Mouse (Mus musculus): ENCODE measurements around the gene Stk39. TPM values are rescaled to one million over a fixed set of nuclear protein-coding genes. Genes with fewer than 3 reads are reported as not detected.
"Not testable (repeated sequence)": the region's sequence is repeated elsewhere in the genome, so short reads cannot be mapped to it uniquely, and the experiment has no call there.

Gene Stk39
- polyA plus RNA-seq, 1 experiment from 2014 or later = 25.1 TPM

DNA sequence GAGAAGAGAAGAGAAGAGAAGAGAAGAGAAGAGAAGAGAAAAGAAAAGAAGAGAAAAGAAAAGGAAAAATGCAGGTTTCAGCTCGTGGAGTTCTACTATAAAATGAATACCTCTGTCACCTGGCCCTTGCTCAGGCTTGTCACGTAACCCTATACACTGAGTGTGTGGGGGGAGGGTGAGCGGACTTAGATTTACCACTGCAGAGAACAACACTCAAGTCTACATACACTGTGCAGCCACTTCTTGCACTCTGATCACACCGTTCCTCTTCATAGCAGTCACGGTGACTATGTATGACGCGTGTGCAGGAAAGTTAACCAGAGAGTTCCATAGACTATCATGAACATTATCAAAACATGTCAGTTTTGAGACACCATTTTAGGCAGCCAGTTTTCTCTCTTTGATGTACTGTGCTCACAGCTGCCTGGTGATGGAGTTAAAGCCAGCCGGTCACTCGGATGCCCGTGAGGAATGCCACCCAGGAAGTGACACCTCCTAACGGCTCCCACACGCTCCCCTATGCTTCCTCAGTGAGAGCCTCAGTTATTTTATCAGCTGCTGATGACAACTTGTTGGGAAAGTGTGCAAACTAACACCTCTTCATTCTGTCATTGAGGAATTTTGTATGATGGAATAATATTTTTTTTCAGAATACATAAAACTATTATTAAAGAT is 228.1 kb downstream of the Stk39 start:
- peaks cover 3% of the 10 kb centered on the region for H3K4me1 ChIP-seq (ENCODE audit: control insufficient read depth, insufficient read depth, low read depth, low read length)
- no peak overlapping the region for H3K9ac ChIP-seq (ENCODE audit: low read depth, low read length)
- no peak overlapping the region for H3K4me3 ChIP-seq (ENCODE audit: low read length)
- no peaks in the 10 kb centered on the region for H3K9me3 ChIP-seq (ENCODE audit: control insufficient read depth, low read length)
- H3K27me3 ChIP-seq (replicated peaks; ENCODE audit: control insufficient read depth, insufficient read depth, low read length) = no peaks in the 10 kb centered on the region
- H3K36me3 ChIP-seq (ENCODE audit: control insufficient read depth, insufficient read depth, low read length) = no peaks in the 10 kb centered on the region
- no peak for ATAC-seq
- H3K4me2 ChIP-seq (ENCODE audit: low read length) = no peak overlapping the region
- 80% methylated on average over 12 of the region's 12 CpGs for WGBS
- no peak overlapping the region for H3K27ac ChIP-seq (ENCODE audit: low read depth, low read length)

DNA sequence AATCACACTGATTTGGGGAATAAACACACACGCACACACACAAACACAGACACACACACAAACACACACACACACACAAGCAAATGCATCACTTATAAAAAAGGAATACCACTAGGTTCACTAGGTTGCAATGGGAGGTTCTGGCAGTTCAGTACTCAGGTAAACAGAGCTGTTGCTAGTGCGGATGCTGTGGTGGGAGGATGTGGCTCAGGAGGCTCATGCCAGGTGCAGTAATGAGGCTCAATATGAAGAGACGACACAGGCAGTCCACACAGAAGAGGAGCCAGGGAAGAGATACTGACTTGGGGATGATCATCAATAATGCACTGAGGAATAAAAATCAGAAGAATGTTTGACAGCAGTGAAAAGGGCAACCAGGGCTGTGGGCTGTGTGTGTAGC is 228.8 kb downstream of the Stk39 start:
- 79% methylated on average over 3 of the region's 3 CpGs for WGBS
- Histone ChIP-seq H3K4me1 (ENCODE audit: control insufficient read depth, insufficient read depth, low read depth, low read length) (peaks cover 3% of the 10 kb centered on the region), H3K9me3 (ENCODE audit: control insufficient read depth, low read length) (no peaks in the 10 kb centered on the region), H3K4me3 (ENCODE audit: low read length) (no peak overlapping the region), H3K36me3 (ENCODE audit: control insufficient read depth, insufficient read depth, low read length) (no peaks in the 10 kb centered on the region), H3K9ac (ENCODE audit: low read depth, low read length) (no peak overlapping the region), H3K4me2 (ENCODE audit: low read length) (no peak overlapping the region), H3K27ac (ENCODE audit: low read depth, low read length) (no peak overlapping the region), H3K27me3 (replicated peaks; ENCODE audit: control insufficient read depth, insufficient read depth, low read length) (no peaks in the 10 kb centered on the region)
- no peak for ATAC-seq

- 91% methylated on average over 3 of the region's 3 CpGs for WGBS
- no peak overlapping the region for H3K4me2 ChIP-seq (ENCODE audit: low read length)
- peaks cover 3% of the 10 kb centered on the region for H3K4me1 ChIP-seq (ENCODE audit: control insufficient read depth, insufficient read depth, low read depth, low read length)
- no peak overlapping the region for H3K4me3 ChIP-seq (ENCODE audit: low read length)
- H3K36me3 ChIP-seq (ENCODE audit: control insufficient read depth, insufficient read depth, low read length) = no peaks in the 10 kb centered on the region
- no peak overlapping the region for H3K9ac ChIP-seq (ENCODE audit: low read depth, low read length)
- H3K9me3 ChIP-seq (ENCODE audit: control insufficient read depth, low read length) = no peaks in the 10 kb centered on the region
- H3K27me3 ChIP-seq (replicated peaks; ENCODE audit: control insufficient read depth, insufficient read depth, low read length) = no peaks in the 10 kb centered on the region
- no peak overlapping the region for H3K27ac ChIP-seq (ENCODE audit: low read depth, low read length)
- no peak for ATAC-seq
These were observed 230.0 kb downstream of the Stk39 start for GRCm38 (mm10) chr2:68242069-68242468.

DNA sequence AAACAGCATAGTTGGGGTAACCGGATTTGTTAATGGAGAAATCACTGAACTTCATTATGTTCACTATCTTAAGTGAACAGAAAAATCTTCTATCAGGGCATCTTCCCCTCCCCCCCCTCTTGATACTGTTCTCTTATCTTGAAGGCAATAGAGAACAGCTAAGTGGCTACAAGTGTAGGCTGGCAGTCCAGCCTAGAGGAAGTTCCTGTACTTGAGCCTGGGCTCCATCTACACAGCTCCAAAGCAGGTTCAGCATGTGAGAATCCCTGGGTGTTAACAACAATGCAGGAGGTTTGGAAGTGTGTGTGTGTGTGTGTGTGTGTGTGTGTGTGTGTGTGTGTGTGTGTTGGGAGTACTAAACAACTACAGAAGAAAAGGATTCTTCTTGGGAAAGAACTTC is 230.4 kb downstream of the Stk39 start:
- H3K9ac ChIP-seq (ENCODE audit: low read depth, low read length) = no peak overlapping the region
- H3K4me2 ChIP-seq (ENCODE audit: low read length) = no peak overlapping the region
- H3K27ac ChIP-seq (ENCODE audit: low read depth, low read length) = no peak overlapping the region
- H3K4me3 ChIP-seq (ENCODE audit: low read length) = no peak overlapping the region
- H3K36me3 ChIP-seq (ENCODE audit: control insufficient read depth, insufficient read depth, low read length) = no peaks in the 10 kb centered on the region
- no peaks in the 10 kb centered on the region for H3K9me3 ChIP-seq (ENCODE audit: control insufficient read depth, low read length)
- H3K27me3 ChIP-seq (replicated peaks; ENCODE audit: control insufficient read depth, insufficient read depth, low read length) = no peaks in the 10 kb centered on the region
- no peak for ATAC-seq
- H3K4me1 ChIP-seq (ENCODE audit: control insufficient read depth, insufficient read depth, low read depth, low read length) = peaks cover 3% of the 10 kb centered on the region
- 100% methylated on average over 1 of the region's 1 CpGs for WGBS

DNA sequence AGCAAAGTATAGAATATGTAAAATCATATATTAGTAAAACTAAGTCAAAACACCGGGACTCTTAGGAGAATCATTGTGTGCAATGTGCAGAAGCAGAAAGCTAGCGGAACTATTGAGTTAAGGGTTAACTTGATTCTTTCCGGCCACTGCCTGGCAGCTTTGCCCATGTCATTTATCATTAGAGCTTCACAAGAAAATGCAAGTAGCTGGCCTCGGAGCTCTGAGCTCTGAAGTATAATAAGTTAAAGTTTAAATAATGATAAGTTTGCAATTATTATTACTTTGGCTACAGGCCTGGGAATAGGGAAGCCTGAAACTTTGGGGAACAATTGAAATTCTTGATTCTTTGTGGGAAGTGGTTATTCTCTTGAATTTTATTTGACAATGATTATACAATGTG is 232.7 kb downstream of the Stk39 start:
- not testable (repeated sequence) for H3K27ac ChIP-seq (ENCODE audit: low read depth, low read length); H3K9me3 ChIP-seq (ENCODE audit: control insufficient read depth, low read length); H3K36me3 ChIP-seq (ENCODE audit: control insufficient read depth, insufficient read depth, low read length); H3K4me1 ChIP-seq (ENCODE audit: control insufficient read depth, insufficient read depth, low read depth, low read length); H3K4me2 ChIP-seq (ENCODE audit: low read length); H3K27me3 ChIP-seq (replicated peaks; ENCODE audit: control insufficient read depth, insufficient read depth, low read length); ATAC-seq; H3K9ac ChIP-seq (ENCODE audit: low read depth, low read length); H3K4me3 ChIP-seq (ENCODE audit: low read length)
- 33% methylated on average over 4 of the region's 4 CpGs for WGBS

GRCm38 (mm10) chr2:68232929-68233328 is 239.1 kb downstream of the Stk39 start:
- no peak for ATAC-seq
- Histone ChIP-seq H3K27ac (ENCODE audit: low read depth, low read length) (no peak overlapping the region), H3K9me3 (ENCODE audit: control insufficient read depth, low read length) (no peaks in the 10 kb centered on the region), H3K4me3 (ENCODE audit: low read length) (no peak overlapping the region), H3K4me1 (ENCODE audit: control insufficient read depth, insufficient read depth, low read depth, low read length) (no peaks in the 10 kb centered on the region), H3K4me2 (ENCODE audit: low read length) (no peak overlapping the region), H3K36me3 (ENCODE audit: control insufficient read depth, insufficient read depth, low read length) (no peaks in the 10 kb centered on the region), H3K27me3 (replicated peaks; ENCODE audit: control insufficient read depth, insufficient read depth, low read length) (no peaks in the 10 kb centered on the region), H3K9ac (ENCODE audit: low read depth, low read length) (no peak overlapping the region)
- 94% methylated on average over 5 of the region's 5 CpGs for WGBS

DNA sequence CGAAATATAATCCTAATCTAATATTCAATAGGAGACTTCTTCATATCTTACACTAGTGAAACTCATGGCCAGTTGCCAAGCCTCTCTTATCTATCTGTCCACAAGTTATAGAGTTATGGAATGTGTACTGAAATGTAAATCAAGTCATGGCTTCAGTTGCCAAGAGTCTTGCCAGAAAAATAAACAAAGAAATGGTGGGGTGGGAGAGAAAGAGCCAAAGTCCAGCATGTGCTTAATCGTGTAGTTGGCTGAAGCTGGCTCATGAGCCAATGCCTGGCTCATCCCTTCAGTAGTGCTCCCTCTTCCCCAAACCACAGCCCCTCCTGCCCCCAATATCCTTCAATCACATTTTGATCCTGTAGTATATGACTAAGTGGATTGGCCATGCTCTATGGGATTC is 242.2 kb downstream of the Stk39 start:
- ATAC-seq = no peak
- Histone ChIP-seq H3K4me2 (ENCODE audit: low read length) (no peak overlapping the region), H3K9ac (ENCODE audit: low read depth, low read length) (no peak overlapping the region), H3K4me1 (ENCODE audit: control insufficient read depth, insufficient read depth, low read depth, low read length) (no peaks in the 10 kb centered on the region), H3K9me3 (ENCODE audit: control insufficient read depth, low read length) (no peaks in the 10 kb centered on the region), H3K27ac (ENCODE audit: low read depth, low read length) (no peak overlapping the region), H3K27me3 (replicated peaks; ENCODE audit: control insufficient read depth, insufficient read depth, low read length) (no peaks in the 10 kb centered on the region), H3K4me3 (ENCODE audit: low read length) (no peak overlapping the region), H3K36me3 (ENCODE audit: control insufficient read depth, insufficient read depth, low read length) (no peaks in the 10 kb centered on the region)
- WGBS = 74% methylated on average over 2 of the region's 2 CpGs

DNA sequence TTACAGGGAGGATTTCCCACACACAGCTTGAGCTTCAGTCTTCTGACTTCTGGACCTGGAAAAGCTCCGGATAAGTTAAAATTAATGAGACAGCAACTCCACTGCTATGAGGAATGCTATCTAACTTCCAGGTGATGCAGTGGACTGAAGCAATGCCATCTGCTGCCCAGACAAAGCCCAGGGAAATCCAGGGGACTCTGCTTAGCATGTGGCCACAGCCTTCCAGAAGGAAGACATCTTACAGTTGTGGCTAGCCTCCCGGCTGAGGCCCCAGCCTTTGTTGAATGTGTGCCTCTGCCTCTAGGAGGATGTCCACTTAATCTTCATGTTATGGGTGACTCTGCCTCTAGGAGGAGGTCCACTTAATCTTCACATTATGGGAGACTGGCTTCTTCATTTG is 243.0 kb downstream of the Stk39 start:
- no peak overlapping the region for H3K4me3 ChIP-seq (ENCODE audit: low read length)
- WGBS = 75% methylated on average over 2 of the region's 2 CpGs
- H3K9me3 ChIP-seq (ENCODE audit: control insufficient read depth, low read length) = no peaks in the 10 kb centered on the region
- H3K9ac ChIP-seq (ENCODE audit: low read depth, low read length) = no peak overlapping the region
- no peaks in the 10 kb centered on the region for H3K36me3 ChIP-seq (ENCODE audit: control insufficient read depth, insufficient read depth, low read length)
- no peaks in the 10 kb centered on the region for H3K4me1 ChIP-seq (ENCODE audit: control insufficient read depth, insufficient read depth, low read depth, low read length)
- no peak overlapping the region for H3K4me2 ChIP-seq (ENCODE audit: low read length)
- ATAC-seq = peak; percentile 69; the same call in 1 of the 2 replicates
- no peak overlapping the region for H3K27ac ChIP-seq (ENCODE audit: low read depth, low read length)
- no peaks in the 10 kb centered on the region for H3K27me3 ChIP-seq (replicated peaks; ENCODE audit: control insufficient read depth, insufficient read depth, low read length)

- Histone ChIP-seq H3K9ac (ENCODE audit: low read depth, low read length) (no peak overlapping the region), H3K4me1 (ENCODE audit: control insufficient read depth, insufficient read depth, low read depth, low read length) (peaks cover 5% of the 10 kb centered on the region), H3K27ac (ENCODE audit: low read depth, low read length) (no peak overlapping the region), H3K4me3 (ENCODE audit: low read length) (no peak overlapping the region), H3K4me2 (ENCODE audit: low read length) (no peak overlapping the region), H3K36me3 (ENCODE audit: control insufficient read depth, insufficient read depth, low read length) (no peaks in the 10 kb centered on the region), H3K9me3 (ENCODE audit: control insufficient read depth, low read length) (no peaks in the 10 kb centered on the region), H3K27me3 (replicated peaks; ENCODE audit: control insufficient read depth, insufficient read depth, low read length) (no peaks in the 10 kb centered on the region)
- WGBS = 44% methylated on average over 5 of the region's 5 CpGs
- peak; percentile 69 for ATAC-seq
These were observed 249.7 kb downstream of the Stk39 start for GRCm38 (mm10) chr2:68222227-68222873.
